Mouse (Mus musculus) induced T-regulatory cell, adult 2 months (primary cell): ENCODE data around the gene Tmsb15b2.
A peak's percentile ranks its signal among the peaks of the same experiment; 100 is the strongest.
"Not testable (repeated sequence)": the region's sequence is repeated elsewhere in the genome, so short reads cannot be mapped to it uniquely, and the experiment has no call there.

Source experiments
- DNase-seq: peaks from one replicate; pipeline ENCODE4 v3.0.0-alpha.2; 2012; ENCODE audit warnings: low read depth

Gene Tmsb15b2

GRCm38 (mm10) chrX:136975397-136975796 is at the start of gene Tmsb15b2:
Tmsb15b2 (minus strand) TSS chrX:136975497.
- DNase-seq = not testable (repeated sequence)

GRCm38 (mm10) chrX:137019310-137019709 is 44.0 kb upstream of the Tmsb15b2 start:
- peak; percentile 81 for DNase-seq

GRCm38 (mm10) chrX:137017668-137018067 is 42.4 kb upstream of the Tmsb15b2 start:
- DNase-seq = no peak

- peak; percentile 79 for DNase-seq
These were observed 39.9 kb upstream of the Tmsb15b2 start for GRCm38 (mm10) chrX:137015099-137015709.

- DNase-seq = no peak
These were observed 21.0 kb upstream of the Tmsb15b2 start for GRCm38 (mm10) chrX:136996256-136996655.

- DNase-seq = peak; percentile 39
These were observed 18.3 kb upstream of the Tmsb15b2 start for GRCm38 (mm10) chrX:136993641-136994040.

GRCm38 (mm10) chrX:136992978-136993547 is 17.8 kb upstream of the Tmsb15b2 start, which contains the start of gene Zcchc18:
Zcchc18 (plus strand) TSS chrX:136993155.
- peak; percentile 80 for DNase-seq

- DNase-seq = peak; percentile 57
These were observed 17.1 kb upstream of the Tmsb15b2 start for GRCm38 (mm10) chrX:136992191-136992965.

GRCm38 (mm10) chrX:136991274-136991673 is 16.0 kb upstream of the Tmsb15b2 start:
- DNase-seq = peak; percentile 19

- peak; percentile 38 for DNase-seq
These were observed 10.7 kb upstream of the Tmsb15b2 start for GRCm38 (mm10) chrX:136986039-136986438.

GRCm38 (mm10) chrX:136978616-136979015 is 3.3 kb upstream of the Tmsb15b2 start:
- peak; percentile 51 for DNase-seq

GRCm38 (mm10) chrX:136976424-136977084 is 1.3 kb upstream of the Tmsb15b2 start, which contains the start of the genes Tmsb15l and Tmsb15b1:
Tmsb15l (minus strand) TSS chrX:136976869.
Tmsb15b1 (minus strand) TSS chrX:136976874.
- DNase-seq = peak; percentile 87

GRCm38 (mm10) chrX:136959688-136960087 is 15.6 kb downstream of the Tmsb15b2 start:
- DNase-seq = peak; percentile 30

- not testable (repeated sequence) for DNase-seq
These were observed 17.0 kb downstream of the Tmsb15b2 start for GRCm38 (mm10) chrX:136958300-136958699.

- DNase-seq = not testable (repeated sequence)
These were observed 17.6 kb downstream of the Tmsb15b2 start for GRCm38 (mm10) chrX:136957583-136958279.

- no peak for DNase-seq
These were observed 37.3 kb downstream of the Tmsb15b2 start for GRCm38 (mm10) chrX:136937985-136938384.

- peak; percentile 34 for DNase-seq
These were observed 48.3 kb downstream of the Tmsb15b2 start, which contains the start of gene H2bfm for GRCm38 (mm10) chrX:136927031-136927430. H2bfm (plus strand) TSS chrX:136927325.

- DNase-seq = no peak
These were observed 49.4 kb downstream of the Tmsb15b2 start for GRCm38 (mm10) chrX:136925863-136926262.
